Mouse (Mus musculus) ES-E14 (cell line): ENCODE measurements around the gene Sec14l1. TPM values are rescaled to one million over a fixed set of nuclear protein-coding genes. Genes with fewer than 3 reads are reported as not detected.

Source experiments
- DNase-seq: peaks from one replicate; pipeline ENCODE4 v3.0.0-alpha.2; 2013; ENCODE audit warnings: low read depth, low spot score
- H3K27ac ChIP-seq: 2 replicates; pipeline ENCODE4 v1.5.1; 2012; ENCODE audit warnings: low read depth, mild to moderate bottlenecking, low read length, moderate library complexity, mixed read lengths; ENCODE audit not compliant: poor library complexity, insufficient read depth, severe bottlenecking
- H3K36me3 ChIP-seq: 2 replicates; pipeline ENCODE4 v1.6.1; 2012; ENCODE audit warnings: mild to moderate bottlenecking, low read length, moderate library complexity, mixed read lengths; ENCODE audit not compliant: control insufficient read depth, poor library complexity, insufficient read depth, severe bottlenecking
- H3K4me1 ChIP-seq, 2 experiments: fragments of 150-350 bp in 1 of 2; sonication (generic) in 1 of 2; 2 replicates each; pipeline ENCODE4 v1.6.1; 2012; ENCODE audit warnings: low read length in 2 of 2, mild to moderate bottlenecking in 1 of 2, mixed read lengths in 1 of 2; ENCODE audit not compliant: control insufficient read depth in 2 of 2, insufficient read depth in 2 of 2, poor library complexity in 1 of 2
- H3K4me3 ChIP-seq, 2 experiments: fragments of 150-350 bp in 1 of 2; sonication (generic) in 1 of 2; 2 replicates each; pipeline ENCODE4 v1.5.1; 2012; ENCODE audit warnings: low read length in 2 of 2, low read depth in 1 of 2, mild to moderate bottlenecking in 1 of 2, mixed read lengths in 1 of 2; ENCODE audit not compliant: insufficient read depth in 1 of 2, poor library complexity in 1 of 2, severe bottlenecking in 1 of 2
- H3K9ac ChIP-seq: 2 replicates; pipeline ENCODE4 v1.6.1; 2012; ENCODE audit warnings: low read depth, mild to moderate bottlenecking, low read length, mixed read lengths; ENCODE audit not compliant: poor library complexity, insufficient read depth, severe bottlenecking
- H3K9me3 ChIP-seq: fragments of 150-350 bp; sonication (generic); 2 replicates; pipeline ENCODE4 v1.6.1; 2012; ENCODE audit warnings: low read depth, mild to moderate bottlenecking, low read length; ENCODE audit not compliant: control insufficient read depth, insufficient read depth
- CHD2 ChIP-seq: IDR thresholded peaks from 2 replicates; pipeline ENCODE4 v1.6.1; 2014; ENCODE audit warnings: mild to moderate bottlenecking, low read depth, low read length, inconsistent platforms
- HCFC1 ChIP-seq: IDR thresholded peaks from 2 replicates; pipeline ENCODE4 v1.6.1; 2012; ENCODE audit warnings: low read length, inconsistent platforms, borderline replicate concordance; ENCODE audit not compliant: insufficient read depth
- MAFK ChIP-seq: IDR thresholded peaks from 2 replicates; pipeline ENCODE4 v1.6.1; 2014; ENCODE audit warnings: mild to moderate bottlenecking, low read depth, low read length, inconsistent platforms; ENCODE audit not compliant: insufficient read depth
- ZC3H11A ChIP-seq: IDR thresholded peaks from 2 replicates; pipeline ENCODE4 v1.6.1; 2012; ENCODE audit warnings: low read depth, mild to moderate bottlenecking, inconsistent platforms, low read length, borderline replicate concordance
- ZNF384 ChIP-seq: IDR thresholded peaks from 2 replicates; pipeline ENCODE4 v1.6.1; 2012; ENCODE audit warnings: low read depth, low read length, inconsistent platforms
- in situ Hi-C, 2 experiments: fragments of 600-800 bp; cut with MboI; formaldehyde crosslinking; loops; one replicate each; pipeline ENCODE4 v1.15.1; 2025; ENCODE audit warnings: low sequenced_read_pairs in 2 of 2, inconsistent platforms in 1 of 2; ENCODE audit not compliant: unreplicated experiment in 2 of 2
- total RNA-seq: library from RNA; depleted of rRNA; stranded (reverse); fragments of 300-350 nt; gene quantifications from 2 replicates; pipeline ENCODE4 v1.2.3, GENCODE M21; 2012

Gene Sec14l1
- total RNA-seq, 1 experiment = 36.7 TPM

DNA sequence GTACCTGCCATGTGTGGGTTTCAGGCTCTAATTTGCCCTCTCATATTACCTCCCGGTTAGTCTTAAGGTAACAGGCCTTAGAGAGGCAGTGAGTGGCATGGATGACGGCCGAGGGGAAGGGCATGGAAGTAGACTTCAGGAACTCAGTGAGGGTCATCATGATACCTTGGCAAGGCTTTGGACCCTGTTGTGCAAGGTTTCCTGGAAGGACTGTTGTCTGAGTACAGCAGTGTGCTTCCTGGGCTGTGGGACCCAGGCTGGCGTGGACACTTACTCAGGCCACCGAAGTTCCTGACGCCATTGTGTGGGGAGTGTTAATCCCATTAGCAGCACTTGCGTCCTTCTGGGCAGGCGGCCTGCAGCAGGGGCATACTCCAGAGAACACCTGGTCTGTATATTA lies 15.1 kb downstream of the Sec14l1 start:
- Histone ChIP-seq H3K27ac (no peak overlapping the region), H3K9me3 (no peaks in the 10 kb centered on the region), H3K9ac (no peak overlapping the region), H3K36me3 (peaks cover 4% of the 10 kb centered on the region; the same call in 1 of the 2 replicates), H3K4me1 (peaks cover 4 to 16% of the 10 kb centered on the region in 2 experiments), H3K4me3 (no peak overlapping the region)
- TF ChIP-seq HCFC1 = no peak
- no peak for TF ChIP-seq CHD2
- TF ChIP-seq ZNF384 = no peak
- TF ChIP-seq ZC3H11A = no peak
- TF ChIP-seq MAFK = no peak
- in situ Hi-C loops = no loop called here
- no peak for DNase-seq

DNA sequence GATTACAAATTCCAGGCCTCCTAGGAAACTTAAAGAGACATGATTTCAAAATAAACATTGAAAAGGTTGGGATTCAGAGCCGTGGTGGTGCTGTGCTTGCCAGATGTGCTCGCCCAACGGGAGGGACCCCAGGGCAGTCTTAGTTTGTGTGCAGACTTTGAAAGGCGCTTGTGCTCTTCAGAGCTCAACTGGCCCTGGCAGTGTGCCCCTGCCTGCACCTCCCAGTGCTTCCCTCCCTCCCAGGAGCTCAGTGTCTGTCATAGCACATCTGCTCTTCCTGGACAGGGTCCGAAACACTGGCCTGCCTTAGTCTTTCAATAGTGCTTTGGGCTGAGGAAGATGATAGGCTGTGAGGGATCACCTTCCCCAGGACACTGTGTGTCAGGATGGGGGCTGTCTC lies 15.9 kb downstream of the Sec14l1 start:
- Histone ChIP-seq H3K4me1 (peaks cover 8 to 19% of the 10 kb centered on the region in 2 experiments), H3K4me3 (no peak overlapping the region), H3K27ac (no peak overlapping the region), H3K9ac (no peak overlapping the region), H3K36me3 (peaks cover 4% of the 10 kb centered on the region; the same call in 1 of the 2 replicates), H3K9me3 (no peaks in the 10 kb centered on the region)
- no peak for DNase-seq
- in situ Hi-C loops = no loop called here
- TF ChIP-seq ZNF384 (no peak), ZC3H11A (no peak)

DNA sequence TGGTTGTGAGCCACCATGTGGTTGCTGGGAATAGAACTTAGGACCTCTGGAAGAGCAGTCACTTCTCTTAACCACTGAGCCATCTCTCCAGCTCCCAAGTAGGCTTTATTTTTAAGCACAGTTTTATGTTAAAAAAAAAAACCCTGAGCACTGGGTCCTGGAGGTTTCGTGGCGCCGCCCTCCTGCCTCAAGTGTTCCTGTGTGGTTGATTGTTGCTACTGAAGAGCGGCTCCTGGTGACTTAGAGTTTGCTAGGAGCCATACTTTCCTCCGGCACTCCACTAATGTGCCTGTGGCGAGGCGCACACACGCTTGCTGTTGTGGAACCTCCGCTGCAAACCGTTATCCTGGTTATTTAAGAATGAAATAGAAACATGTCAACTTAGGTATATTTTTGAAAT lies 16.5 kb downstream of the Sec14l1 start:
- Histone ChIP-seq H3K9ac (no peak overlapping the region), H3K4me3 (no peak overlapping the region), H3K4me1 (peaks cover 8 to 20% of the 10 kb centered on the region in 2 experiments), H3K9me3 (no peaks in the 10 kb centered on the region), H3K27ac (no peak overlapping the region), H3K36me3 (peaks cover 4% of the 10 kb centered on the region; the same call in 1 of the 2 replicates)
- in situ Hi-C loops = no loop called here
- no peak for DNase-seq
- TF ChIP-seq MAFK = no peak
- no peak for TF ChIP-seq ZNF384
- TF ChIP-seq CHD2 = no peak
- TF ChIP-seq HCFC1 = no peak
- no peak for TF ChIP-seq ZC3H11A

DNA sequence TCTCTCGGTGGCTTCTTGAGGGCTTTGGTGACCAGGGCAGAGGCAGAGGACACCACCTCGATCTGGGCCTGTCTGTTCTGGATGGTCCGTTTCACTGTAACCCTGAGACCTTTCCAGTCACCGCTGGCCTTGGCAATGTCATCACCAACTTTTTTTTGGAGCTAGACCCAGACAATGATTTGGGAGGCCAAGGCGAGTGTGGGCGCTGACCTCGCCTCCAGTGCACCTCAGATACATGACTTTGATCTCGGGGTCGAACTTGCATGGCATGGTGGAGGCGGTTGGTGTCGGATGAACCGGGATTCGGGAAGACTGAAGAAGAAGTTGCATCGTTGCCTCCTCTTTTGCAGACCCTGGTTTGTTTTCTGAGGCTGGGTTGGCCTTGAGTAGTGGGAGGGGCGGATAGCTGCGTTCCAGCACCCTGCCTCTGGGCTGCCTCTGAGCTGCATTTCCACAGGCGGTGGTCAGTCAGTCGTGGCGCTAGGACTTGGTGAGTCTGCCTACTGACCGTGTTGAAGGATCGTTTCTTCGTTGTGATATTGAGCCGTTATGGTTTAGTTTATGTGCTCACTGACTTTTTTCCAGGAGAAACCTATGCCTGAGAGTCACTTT lies 19.9 kb downstream of the Sec14l1 start:
- Histone ChIP-seq H3K9ac (no peak overlapping the region), H3K9me3 (no peaks in the 10 kb centered on the region), H3K36me3 (peaks cover 7% of the 10 kb centered on the region; the same call in 1 of the 2 replicates), H3K4me1 (peaks cover 5 to 23% of the 10 kb centered on the region in 2 experiments), H3K4me3 (no peak overlapping the region), H3K27ac (no peak overlapping the region)
- in situ Hi-C loops = no loop called here
- TF ChIP-seq MAFK = no peak
- no peak for TF ChIP-seq CHD2
- TF ChIP-seq ZNF384 = no peak
- no peak for TF ChIP-seq ZC3H11A
- TF ChIP-seq HCFC1 = no peak
- no peak for DNase-seq

DNA sequence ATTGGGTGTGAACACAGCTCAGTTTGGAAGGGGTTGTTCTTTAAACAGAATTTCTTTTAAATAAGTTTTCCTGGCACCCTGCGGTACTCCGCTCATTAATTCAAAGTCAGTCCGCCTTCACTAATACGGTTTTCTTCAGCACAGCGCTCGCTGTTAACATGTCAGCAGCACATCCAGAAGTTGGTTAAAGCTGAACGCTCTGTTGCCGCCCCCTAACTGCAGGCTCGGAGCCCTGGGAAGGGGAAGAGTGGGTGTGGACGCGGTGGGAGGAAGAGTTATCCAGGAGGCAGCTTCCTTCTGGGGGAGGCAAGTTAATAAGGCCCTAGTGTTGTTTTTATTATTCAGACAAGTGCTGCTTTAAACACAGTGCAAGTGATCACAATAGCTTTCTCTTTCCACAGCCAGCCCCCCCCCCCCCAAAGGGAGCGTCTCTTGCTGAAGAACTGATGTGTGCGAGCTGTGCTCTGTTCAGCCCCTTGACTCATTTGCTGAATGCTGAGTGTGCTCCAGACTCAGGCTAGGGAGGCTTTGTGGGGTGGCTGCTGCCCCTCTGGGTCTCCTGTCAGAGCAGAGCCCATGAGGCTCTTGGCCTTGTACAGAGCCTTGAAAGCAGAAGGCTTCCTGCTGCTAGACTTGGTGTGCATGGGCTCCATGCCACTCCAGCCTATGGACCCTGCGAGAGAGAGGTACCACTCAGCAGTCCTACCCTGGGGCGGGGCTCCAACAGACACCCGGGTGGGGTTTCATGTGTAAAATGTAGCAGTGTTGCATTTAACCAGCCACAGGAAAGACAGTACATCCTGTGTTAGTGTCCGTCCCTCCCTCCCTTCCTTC lies 20.7 kb downstream of the Sec14l1 start:
- Histone ChIP-seq H3K27ac (no peak overlapping the region), H3K4me3 (no peak overlapping the region), H3K9ac (no peak overlapping the region), H3K36me3 (peaks cover 5% of the 10 kb centered on the region; the same call in 1 of the 2 replicates), H3K9me3 (no peaks in the 10 kb centered on the region), H3K4me1 (peaks cover 5 to 20% of the 10 kb centered on the region in 2 experiments; a peak in 3 of 4 replicates)
- DNase-seq = no peak
- TF ChIP-seq HCFC1 (no peak), ZNF384 (no peak), MAFK (no peak)
- in situ Hi-C loops = no loop called here
